Mouse (Mus musculus) cerebellum, adult 2 months (tissue): Measurements from ENCODE around the gene Ntan1.

Source experiments
- CTCF ChIP-seq: fragments of 200-500 bp; IDR thresholded peaks from 2 replicates; pipeline ENCODE4 v1.5.1; 2011; ENCODE audit warnings: low read depth, mild to moderate bottlenecking, control low read depth, low read length, moderate library complexity, borderline replicate concordance; ENCODE audit not compliant: insufficient read depth
- POLR2A ChIP-seq: fragments of 200-500 bp; IDR thresholded peaks from 2 replicates; pipeline ENCODE4 v1.6.1; 2011; ENCODE audit warnings: low read length, control low read depth, borderline replicate concordance; ENCODE audit not compliant: insufficient read depth

DNA sequence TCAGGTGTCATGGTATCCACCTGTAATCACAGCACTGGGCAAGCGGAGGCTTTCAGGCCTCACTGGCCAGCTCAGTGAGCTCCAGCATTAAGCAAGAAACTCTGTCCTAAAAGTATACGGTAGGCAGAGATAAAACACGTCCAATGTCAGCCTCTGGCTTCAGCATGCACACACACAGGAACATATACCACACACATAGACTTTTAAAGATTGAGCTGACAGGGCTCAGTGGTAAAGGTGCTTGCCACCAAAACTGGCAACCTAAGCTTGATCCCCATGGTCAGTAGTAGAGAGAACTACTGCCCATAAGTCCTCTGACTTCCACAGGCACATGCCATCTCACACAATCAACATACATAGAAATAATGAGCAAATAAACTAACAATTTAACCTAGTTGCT, 22.3 kb downstream of the Ntan1 start:
- TF ChIP-seq CTCF (no peak), POLR2A (no peak)
